Mouse (Mus musculus): ENCODE measurements around the gene Cpox.

The Cpox gene

GRCm38 (mm10) chr16:58668586-58668985 is 1.5 kb upstream of the Cpox start:
- no peak for DNase-seq (ENCODE audit: extremely low read depth, insufficient read length, low spot score)

- DNase-seq (ENCODE audit: extremely low read depth, insufficient read length, low spot score) = no peak
Observed at GRCm38 (mm10) chr16:58669264-58669663, 828 bp upstream of the Cpox start.

GRCm38 (mm10) chr16:58670643-58671042 is 551 bp downstream of the Cpox start:
- no peak for DNase-seq (ENCODE audit: extremely low read depth, insufficient read length, low spot score)

GRCm38 (mm10) chr16:58671212-58671985 is 1.3 kb downstream of the Cpox start:
- DNase-seq (ENCODE audit: extremely low read depth, insufficient read length, low spot score) = peak; percentile 26

- DNase-seq (ENCODE audit: extremely low read depth, insufficient read length, low spot score) = no peak
Observed at GRCm38 (mm10) chr16:58672396-58672795, 2.3 kb downstream of the Cpox start.

GRCm38 (mm10) chr16:58673811-58674410 is 3.8 kb downstream of the Cpox start:
- DNase-seq (ENCODE audit: extremely low read depth, insufficient read length, low spot score) = no peak

- no peak for DNase-seq (ENCODE audit: extremely low read depth, insufficient read length, low spot score)
Observed at GRCm38 (mm10) chr16:58675256-58675655, 5.2 kb downstream of the Cpox start.

- DNase-seq (ENCODE audit: extremely low read depth, insufficient read length, low spot score) = no peak
Observed at GRCm38 (mm10) chr16:58676156-58676555, 6.1 kb downstream of the Cpox start.

- DNase-seq (ENCODE audit: extremely low read depth, insufficient read length, low spot score) = no peak
Observed at GRCm38 (mm10) chr16:58676633-58677032, 6.5 kb downstream of the Cpox start.

- no peak for DNase-seq (ENCODE audit: extremely low read depth, insufficient read length, low spot score)
Observed at GRCm38 (mm10) chr16:58677491-58677890, 7.4 kb downstream of the Cpox start.

- DNase-seq (ENCODE audit: extremely low read depth, insufficient read length, low spot score) = no peak
Observed at GRCm38 (mm10) chr16:58678660-58679059, 8.6 kb downstream of the Cpox start.

GRCm38 (mm10) chr16:58682046-58682445 is 12.0 kb downstream of the Cpox start:
- DNase-seq (ENCODE audit: extremely low read depth, insufficient read length, low spot score) = no peak

GRCm38 (mm10) chr16:58682870-58683269 is 12.8 kb downstream of the Cpox start:
- DNase-seq (ENCODE audit: extremely low read depth, insufficient read length, low spot score) = no peak

- DNase-seq (ENCODE audit: extremely low read depth, insufficient read length, low spot score) = no peak
Observed at GRCm38 (mm10) chr16:58683911-58684310, 13.8 kb downstream of the Cpox start.

- no peak for DNase-seq (ENCODE audit: extremely low read depth, insufficient read length, low spot score)
Observed at GRCm38 (mm10) chr16:58684537-58684936, 14.4 kb downstream of the Cpox start.

- DNase-seq (ENCODE audit: extremely low read depth, insufficient read length, low spot score) = no peak
Observed at GRCm38 (mm10) chr16:58685548-58686537, 15.8 kb downstream of the Cpox start.

- DNase-seq (ENCODE audit: extremely low read depth, insufficient read length, low spot score) = no peak
Observed at GRCm38 (mm10) chr16:58688534-58688933, 18.4 kb downstream of the Cpox start.

GRCm38 (mm10) chr16:58689555-58690169 is 19.6 kb downstream of the Cpox start:
- no peak for DNase-seq (ENCODE audit: extremely low read depth, insufficient read length, low spot score)

GRCm38 (mm10) chr16:58690322-58690732 is 20.2 kb downstream of the Cpox start:
- DNase-seq (ENCODE audit: extremely low read depth, insufficient read length, low spot score) = no peak

- DNase-seq (ENCODE audit: extremely low read depth, insufficient read length, low spot score) = no peak
Observed at GRCm38 (mm10) chr16:58694091-58694490, 24.0 kb downstream of the Cpox start.

- no peak for DNase-seq (ENCODE audit: extremely low read depth, insufficient read length, low spot score)
Observed at GRCm38 (mm10) chr16:58696796-58697195, 26.7 kb downstream of the Cpox start.

Measured in 3134 (cell line).